Mouse (Mus musculus) midbrain, embryonic 13.5 days (tissue): ENCODE measurements around the gene P3h2. TPM values are rescaled to one million over a fixed set of nuclear protein-coding genes. Genes with fewer than 3 reads are reported as not detected.

Experiments used
- ATAC-seq: fragments of 200-750 bp; cut with Nextera tagmentation; 2 replicates; pipeline ENCODE4 v1.8.0; 2017; ENCODE audit warnings: mild to moderate bottlenecking, moderate TSS enrichment, moderate library complexity
- H3K27ac ChIP-seq: fragments of 300-500 bp; sonication (generic); 2 replicates; pipeline ENCODE4 v1.5.1; 2015; ENCODE audit warnings: inconsistent platforms, mild to moderate bottlenecking, moderate library complexity
- H3K27me3 ChIP-seq: fragments of 300-500 bp; sonication (generic); 2 replicates; pipeline ENCODE4 v1.6.1; 2015; ENCODE audit warnings: mild to moderate bottlenecking, inconsistent platforms
- H3K36me3 ChIP-seq: fragments of 300-500 bp; sonication (generic); 2 replicates; pipeline ENCODE4 v1.6.1; 2015; ENCODE audit warnings: mild to moderate bottlenecking, inconsistent platforms
- H3K4me1 ChIP-seq: fragments of 300-500 bp; sonication (generic); replicated peaks from 2 replicates; pipeline ENCODE4 v1.6.1; 2015; ENCODE audit warnings: inconsistent platforms
- H3K4me2 ChIP-seq: fragments of 300-500 bp; sonication (generic); replicated peaks from 2 replicates; pipeline ENCODE4 v1.6.1; 2015; ENCODE audit warnings: moderate library complexity, mild to moderate bottlenecking, inconsistent platforms
- H3K4me3 ChIP-seq: fragments of 300-500 bp; sonication (generic); replicated peaks from 2 replicates; pipeline ENCODE4 v1.5.1; 2015; ENCODE audit warnings: mild to moderate bottlenecking, inconsistent platforms
- H3K9ac ChIP-seq: fragments of 300-500 bp; sonication (generic); replicated peaks from 2 replicates; pipeline ENCODE4 v1.6.1; 2015; ENCODE audit warnings: mild to moderate bottlenecking, inconsistent platforms
- H3K9me3 ChIP-seq: fragments of 300-500 bp; sonication (generic); 2 replicates; pipeline ENCODE4 v1.6.1; 2016; ENCODE audit warnings: mild to moderate bottlenecking, inconsistent platforms
- WGBS: fragments of 180-500 bp; shearing (Covaris S2); methylation state at CpG from one replicate; pipeline ENCODE4 v1.1.7; 2015; 5-methylcytosine and 5-hydroxymethylcytosine counted together
- polyA plus RNA-seq: library from polyadenylated mRNA; unstranded; fragments of >200 nt; fragmentation: Nextera tagmentation; extraction: Ambion mirVana; gene quantifications from 2 replicates; pipeline ENCODE4 v1.2.1, GENCODE M21; 2015

P3h2 gene
- polyA plus RNA-seq, 1 experiment from 2014 or later = 0.36 TPM

DNA sequence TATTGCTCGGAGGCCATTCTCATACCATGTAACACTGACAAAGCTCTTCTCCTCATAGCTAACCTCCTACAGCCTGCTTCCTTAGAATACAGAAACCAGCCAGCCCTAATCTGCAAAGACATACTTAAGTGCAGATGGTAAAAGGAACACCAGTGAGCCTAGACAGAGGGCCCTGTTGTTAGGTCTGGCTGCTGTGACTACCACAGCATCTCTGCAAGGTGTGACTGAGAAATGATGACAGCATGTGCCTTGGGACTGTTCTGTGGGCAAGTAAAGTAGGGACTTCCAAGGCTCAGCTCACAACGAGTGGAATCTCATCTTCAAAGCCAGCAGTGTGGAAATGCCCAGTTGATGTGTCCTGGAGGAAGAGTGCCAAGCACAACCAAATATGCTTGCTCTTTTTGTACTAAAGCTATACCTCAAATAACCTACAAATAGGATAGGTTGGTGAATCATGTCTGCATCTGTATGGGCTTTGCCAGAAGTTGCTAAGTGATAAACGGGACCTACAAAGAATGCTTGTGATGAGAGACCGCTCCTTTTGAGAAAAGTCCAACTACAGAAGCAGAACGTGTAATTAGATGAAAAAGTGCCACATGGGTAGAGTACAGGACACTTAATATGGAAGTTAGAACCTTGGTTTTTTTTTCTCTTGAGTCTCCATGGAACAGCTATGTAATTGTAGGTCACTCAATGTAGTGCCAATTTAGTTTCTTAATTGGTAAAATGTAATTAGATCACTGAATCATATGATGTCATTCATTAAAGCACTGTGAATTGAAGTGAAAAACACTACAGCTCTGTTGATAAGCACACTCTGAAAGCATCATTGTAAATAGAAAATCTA is 45.1 kb downstream of the P3h2 start:
- H3K9me3 ChIP-seq = no peaks in the 10 kb centered on the region
- no peak overlapping the region for H3K27ac ChIP-seq
- H3K27me3 ChIP-seq = no peaks in the 10 kb centered on the region
- no peak overlapping the region for H3K4me3 ChIP-seq
- H3K4me2 ChIP-seq = no peak overlapping the region
- H3K36me3 ChIP-seq = no peaks in the 10 kb centered on the region
- 82% methylated on average over 5 of the region's 5 CpGs for WGBS
- no peaks in the 10 kb centered on the region for H3K4me1 ChIP-seq
- no peak overlapping the region for H3K9ac ChIP-seq
- no peak for ATAC-seq

DNA sequence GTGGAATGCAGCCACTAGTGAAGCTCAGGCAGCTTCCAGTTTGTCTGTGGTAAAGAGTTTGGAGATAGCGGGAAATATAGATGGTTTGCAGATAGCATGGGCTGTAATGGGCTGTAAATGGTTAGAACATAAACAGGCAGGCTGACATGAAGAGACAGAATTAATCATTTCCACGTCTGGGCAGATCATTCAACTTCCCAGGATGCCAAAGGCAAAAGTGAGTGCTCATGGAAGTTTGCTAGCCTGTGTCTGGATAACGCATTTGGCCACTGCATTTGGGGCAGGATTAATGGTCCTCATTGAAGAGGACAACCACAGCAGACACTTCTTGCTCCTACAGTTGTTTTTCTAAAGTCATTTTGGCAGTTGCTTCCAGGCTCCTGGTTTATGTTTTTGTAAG is 52.0 kb downstream of the P3h2 start:
- no peak for ATAC-seq
- Histone ChIP-seq H3K36me3 (no peaks in the 10 kb centered on the region), H3K27ac (no peak overlapping the region), H3K4me1 (no peaks in the 10 kb centered on the region), H3K4me3 (no peak overlapping the region), H3K9ac (no peak overlapping the region), H3K4me2 (no peak overlapping the region), H3K27me3 (no peaks in the 10 kb centered on the region), H3K9me3 (no peaks in the 10 kb centered on the region)
- 84% methylated on average over 3 of the region's 3 CpGs for WGBS

- Histone ChIP-seq H3K4me3 (no peak overlapping the region), H3K9me3 (no peaks in the 10 kb centered on the region), H3K9ac (no peak overlapping the region), H3K36me3 (no peaks in the 10 kb centered on the region), H3K27me3 (no peaks in the 10 kb centered on the region), H3K4me2 (no peak overlapping the region), H3K4me1 (no peaks in the 10 kb centered on the region), H3K27ac (no peak overlapping the region)
- 55% methylated on average over 5 of the region's 5 CpGs for WGBS
- no peak for ATAC-seq
Observed at GRCm38 (mm10) chr16:26049393-26050087, 56.0 kb downstream of the P3h2 start.

DNA sequence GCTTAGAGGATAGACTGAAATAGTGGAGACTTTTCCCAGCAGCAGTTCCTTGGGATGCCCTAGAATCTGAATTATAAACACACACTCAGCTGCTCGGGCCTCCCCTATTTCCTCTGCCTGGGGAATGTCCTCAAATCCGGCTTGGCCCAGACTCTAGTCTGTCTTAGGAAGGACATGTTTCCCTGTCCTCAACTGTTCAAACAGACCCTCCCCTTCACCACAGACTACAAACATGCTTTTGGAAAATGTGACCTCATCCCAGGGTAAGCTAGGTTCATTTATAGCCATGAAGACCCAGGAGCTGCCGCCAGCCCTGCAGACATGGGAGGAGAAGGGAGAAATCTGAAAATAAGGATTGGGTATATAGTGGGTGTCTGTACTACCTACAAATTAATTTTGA is 57.7 kb downstream of the P3h2 start:
- Histone ChIP-seq H3K4me3 (no peak overlapping the region), H3K27me3 (no peaks in the 10 kb centered on the region), H3K4me1 (no peaks in the 10 kb centered on the region), H3K9me3 (no peaks in the 10 kb centered on the region), H3K4me2 (no peak overlapping the region), H3K36me3 (no peaks in the 10 kb centered on the region), H3K27ac (no peak overlapping the region), H3K9ac (no peak overlapping the region)
- 89% methylated on average over 3 of the region's 3 CpGs for WGBS
- no peak for ATAC-seq

GRCm38 (mm10) chr16:26047396-26047795 is 58.2 kb downstream of the P3h2 start:
- no peaks in the 10 kb centered on the region for H3K27me3 ChIP-seq
- ATAC-seq = no peak
- H3K9me3 ChIP-seq = no peaks in the 10 kb centered on the region
- no peaks in the 10 kb centered on the region for H3K36me3 ChIP-seq
- 93% methylated on average over 1 of the region's 1 CpGs for WGBS
- no peak overlapping the region for H3K9ac ChIP-seq
- no peak overlapping the region for H3K4me3 ChIP-seq
- no peak overlapping the region for H3K27ac ChIP-seq
- no peaks in the 10 kb centered on the region for H3K4me1 ChIP-seq
- H3K4me2 ChIP-seq = no peak overlapping the region

- Histone ChIP-seq H3K4me2 (no peak overlapping the region), H3K27me3 (no peaks in the 10 kb centered on the region), H3K27ac (no peak overlapping the region), H3K36me3 (no peaks in the 10 kb centered on the region), H3K4me1 (no peaks in the 10 kb centered on the region), H3K9me3 (no peaks in the 10 kb centered on the region), H3K9ac (no peak overlapping the region), H3K4me3 (no peak overlapping the region)
- WGBS = 78% methylated on average over 2 of the region's 2 CpGs
- ATAC-seq = no peak
Observed at GRCm38 (mm10) chr16:26041929-26042303, 63.7 kb downstream of the P3h2 start.

DNA sequence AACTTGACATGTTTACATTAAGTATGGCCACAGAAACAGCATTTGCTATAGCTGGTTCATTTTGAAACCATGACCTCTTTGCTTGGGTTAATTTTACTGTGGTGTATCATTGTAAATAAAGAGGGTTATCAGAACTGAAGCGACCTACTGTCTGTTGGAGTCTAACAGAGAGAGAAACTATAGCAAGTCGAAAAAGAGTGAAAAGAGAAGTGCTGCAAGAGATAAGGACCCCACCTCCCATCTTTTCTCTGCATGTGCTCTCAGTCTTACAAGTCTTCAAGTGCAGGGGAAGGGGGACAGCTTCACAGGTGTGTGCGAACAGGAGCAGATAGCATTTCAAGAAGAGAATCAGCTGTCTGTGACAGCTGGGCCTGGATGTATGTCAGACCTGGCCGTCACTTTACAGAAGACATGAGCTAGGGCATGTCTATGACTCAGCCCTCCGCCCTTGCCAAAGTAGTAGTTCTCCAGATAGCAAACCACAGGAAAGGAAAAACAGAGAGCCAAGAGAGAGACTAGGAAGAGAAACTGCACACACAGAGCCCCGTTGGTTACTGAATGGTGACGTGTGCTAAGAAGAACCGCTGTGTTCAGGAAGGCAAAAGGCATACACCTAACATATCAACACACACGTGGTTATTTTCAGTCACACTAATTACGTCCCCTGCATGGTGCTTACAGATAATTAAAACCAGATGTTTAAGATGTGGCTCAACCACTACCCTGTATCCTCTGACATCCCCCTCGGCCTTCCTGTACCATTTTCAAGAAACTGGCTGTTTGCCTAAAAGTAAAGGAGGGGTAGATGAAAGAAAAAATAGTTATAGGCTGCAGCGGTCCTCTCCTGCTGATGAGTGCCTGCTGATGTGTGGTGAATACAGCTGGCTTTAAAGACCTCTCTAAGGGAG is 64.3 kb downstream of the P3h2 start:
- Histone ChIP-seq H3K4me1 (no peaks in the 10 kb centered on the region), H3K36me3 (no peaks in the 10 kb centered on the region), H3K9ac (no peak overlapping the region), H3K4me3 (no peak overlapping the region), H3K27ac (no peak overlapping the region), H3K9me3 (no peaks in the 10 kb centered on the region), H3K27me3 (no peaks in the 10 kb centered on the region), H3K4me2 (no peak overlapping the region)
- ATAC-seq = no peak
- WGBS = 83% methylated on average over 12 of the region's 12 CpGs

- H3K4me2 ChIP-seq = no peak overlapping the region
- H3K4me3 ChIP-seq = no peak overlapping the region
- ATAC-seq = no peak
- no peaks in the 10 kb centered on the region for H3K36me3 ChIP-seq
- no peaks in the 10 kb centered on the region for H3K4me1 ChIP-seq
- H3K27me3 ChIP-seq = no peaks in the 10 kb centered on the region
- H3K27ac ChIP-seq = no peak overlapping the region
- H3K9me3 ChIP-seq = no peaks in the 10 kb centered on the region
- 88% methylated on average over 3 of the region's 3 CpGs for WGBS
- no peak overlapping the region for H3K9ac ChIP-seq
Observed at GRCm38 (mm10) chr16:26039320-26039719, 66.3 kb downstream of the P3h2 start.

DNA sequence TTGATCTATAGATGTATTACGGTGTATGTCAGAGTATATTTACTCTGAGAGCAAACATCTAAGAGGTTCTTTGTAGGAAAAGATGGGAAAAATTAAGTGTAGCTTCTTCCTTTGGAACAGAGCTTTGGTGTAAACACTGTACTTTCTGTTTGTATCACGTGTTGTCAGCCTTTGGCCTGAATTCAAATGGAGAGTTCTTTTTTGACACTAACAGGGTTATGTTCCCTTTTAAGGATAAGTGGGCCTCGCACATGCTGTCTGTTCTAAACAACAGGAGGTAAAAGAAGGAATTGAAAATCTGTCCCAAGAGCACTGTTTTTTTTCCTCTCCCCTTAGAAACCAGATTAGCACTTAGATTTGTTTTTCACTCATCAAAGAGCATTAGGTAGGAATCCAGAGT is 70.1 kb downstream of the P3h2 start:
- no peak for ATAC-seq
- H3K9me3 ChIP-seq = no peaks in the 10 kb centered on the region
- no peak overlapping the region for H3K9ac ChIP-seq
- no peak overlapping the region for H3K27ac ChIP-seq
- no peak overlapping the region for H3K4me2 ChIP-seq
- H3K4me3 ChIP-seq = no peak overlapping the region
- WGBS = 41% methylated on average over 3 of the region's 3 CpGs
- no peaks in the 10 kb centered on the region for H3K36me3 ChIP-seq
- H3K27me3 ChIP-seq = no peaks in the 10 kb centered on the region
- H3K4me1 ChIP-seq = no peaks in the 10 kb centered on the region

DNA sequence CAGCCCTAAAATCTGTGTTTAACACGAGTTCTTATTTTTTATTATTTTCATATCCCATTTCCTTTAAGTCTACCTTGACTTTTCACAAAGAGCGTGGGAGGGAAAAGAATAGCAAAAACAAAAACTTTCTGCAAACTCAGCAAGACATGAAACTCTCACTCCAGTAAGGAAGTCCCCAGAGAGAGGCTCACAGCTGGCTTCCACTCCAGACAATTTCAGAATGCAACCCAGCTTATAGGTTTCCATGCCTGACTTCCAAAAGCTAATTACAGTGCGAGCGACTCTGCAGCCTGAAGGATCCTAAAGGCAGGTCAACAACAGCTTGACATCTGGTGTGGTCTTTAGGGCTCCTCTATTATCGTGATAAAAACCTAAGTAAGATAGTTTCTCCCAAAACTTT is 70.5 kb downstream of the P3h2 start:
- no peaks in the 10 kb centered on the region for H3K4me1 ChIP-seq
- WGBS = 64% methylated on average over 5 of the region's 5 CpGs
- H3K9me3 ChIP-seq = no peaks in the 10 kb centered on the region
- no peaks in the 10 kb centered on the region for H3K36me3 ChIP-seq
- H3K27me3 ChIP-seq = no peaks in the 10 kb centered on the region
- no peak overlapping the region for H3K9ac ChIP-seq
- H3K27ac ChIP-seq = no peak overlapping the region
- no peak for ATAC-seq
- no peak overlapping the region for H3K4me2 ChIP-seq
- no peak overlapping the region for H3K4me3 ChIP-seq

DNA sequence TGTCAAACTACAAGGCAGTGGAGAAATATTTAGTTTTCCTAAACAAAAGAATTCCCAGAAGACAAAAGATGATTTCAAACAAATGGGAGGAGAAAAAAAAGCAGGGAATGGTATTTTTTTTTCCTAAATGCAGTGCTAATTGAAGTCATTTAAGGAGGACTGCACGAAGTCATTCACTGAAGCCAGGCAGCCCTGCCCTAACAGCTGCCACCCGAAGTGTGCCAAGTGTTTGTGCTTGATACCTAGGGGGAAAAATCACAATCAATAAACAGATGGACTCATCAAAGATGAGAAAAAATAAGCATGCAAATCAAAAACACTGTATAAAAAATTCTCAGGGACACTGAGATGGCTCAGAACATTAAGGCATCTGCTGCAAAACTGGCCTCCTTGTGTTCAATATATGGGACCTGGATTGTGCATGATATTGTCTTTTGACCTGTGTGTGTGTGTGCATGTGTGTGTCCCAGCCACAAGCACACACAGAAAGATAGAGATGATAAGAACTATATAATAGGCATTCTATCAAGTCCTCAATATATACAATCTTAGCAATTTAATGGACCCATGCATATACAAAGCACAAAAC is 76.1 kb downstream of the P3h2 start:
- H3K9ac ChIP-seq = no peak overlapping the region
- no peaks in the 10 kb centered on the region for H3K9me3 ChIP-seq
- ATAC-seq = no peak
- no peak overlapping the region for H3K4me3 ChIP-seq
- H3K4me2 ChIP-seq = no peak overlapping the region
- 57% methylated on average over 2 of the region's 2 CpGs for WGBS
- no peaks in the 10 kb centered on the region for H3K36me3 ChIP-seq
- no peak overlapping the region for H3K27ac ChIP-seq
- H3K27me3 ChIP-seq = no peaks in the 10 kb centered on the region
- H3K4me1 ChIP-seq = 0 out of 2 replicates have a peak, but pooled peaks cover 8% of the 10 kb centered on the region
